Mouse (Mus musculus): ENCODE results near the gene Marveld1.
A peak's percentile ranks its signal among the peaks of the same experiment; 100 is the strongest.

Gene Marveld1

GRCm38 (mm10) chr19:42139724-42140517, 7.3 kb upstream of the Marveld1 start:
- no peak for DNase-seq (ENCODE audit: low spot score)

- DNase-seq (ENCODE audit: low spot score) = no peak
Observed at GRCm38 (mm10) chr19:42141998-42142397, 5.2 kb upstream of the Marveld1 start.

GRCm38 (mm10) chr19:42142757-42143156, 4.4 kb upstream of the Marveld1 start:
- DNase-seq (ENCODE audit: low spot score) = no peak

- DNase-seq (ENCODE audit: low spot score) = no peak
Observed at GRCm38 (mm10) chr19:42144067-42144466, 3.1 kb upstream of the Marveld1 start.

GRCm38 (mm10) chr19:42144541-42145167, 2.5 kb upstream of the Marveld1 start:
- DNase-seq (ENCODE audit: low spot score) = peak; percentile 90

GRCm38 (mm10) chr19:42145210-42145609, 2.0 kb upstream of the Marveld1 start:
- no peak for DNase-seq (ENCODE audit: low spot score)

GRCm38 (mm10) chr19:42145731-42146130, 1.5 kb upstream of the Marveld1 start:
- no peak for DNase-seq (ENCODE audit: low spot score)

GRCm38 (mm10) chr19:42146276-42147010, 757 bp upstream of the Marveld1 start:
- DNase-seq (ENCODE audit: low spot score) = no peak

- DNase-seq (ENCODE audit: low spot score) = peak; percentile 59
Observed at GRCm38 (mm10) chr19:42147769-42148568, 769 bp downstream of the Marveld1 start.

GRCm38 (mm10) chr19:42148569-42148860, 1.3 kb downstream of the Marveld1 start:
- DNase-seq (ENCODE audit: low spot score) = no peak

GRCm38 (mm10) chr19:42151990-42152389, 4.8 kb downstream of the Marveld1 start:
- peak; percentile 94 for DNase-seq (ENCODE audit: low spot score)

- DNase-seq (ENCODE audit: low spot score) = no peak
Observed at GRCm38 (mm10) chr19:42157493-42158237, 10.5 kb downstream of the Marveld1 start.

- peak; percentile 29 for DNase-seq (ENCODE audit: low spot score)
Observed at GRCm38 (mm10) chr19:42158246-42159017, 11.2 kb downstream of the Marveld1 start.

- DNase-seq (ENCODE audit: low spot score) = no peak
Observed at GRCm38 (mm10) chr19:42163764-42164163, 16.6 kb downstream of the Marveld1 start, which contains the start of gene Zfyve27. Zfyve27 (plus strand) TSS chr19:42163951.

- no peak for DNase-seq (ENCODE audit: low spot score)
Observed at GRCm38 (mm10) chr19:42164188-42164587, 17.0 kb downstream of the Marveld1 start.

GRCm38 (mm10) chr19:42166130-42166529, 18.9 kb downstream of the Marveld1 start:
- peak; percentile 92 for DNase-seq (ENCODE audit: low spot score)

- no peak for DNase-seq (ENCODE audit: low spot score)
Observed at GRCm38 (mm10) chr19:42166766-42167165, 19.6 kb downstream of the Marveld1 start.

- no peak for DNase-seq (ENCODE audit: low spot score)
Observed at GRCm38 (mm10) chr19:42167489-42167888, 20.3 kb downstream of the Marveld1 start.

- DNase-seq (ENCODE audit: low spot score) = no peak
Observed at GRCm38 (mm10) chr19:42169322-42169975, 22.2 kb downstream of the Marveld1 start.
